Comparison of ENCODE assay signal across 30 mouse cellular contexts in the genomic region with DNA sequence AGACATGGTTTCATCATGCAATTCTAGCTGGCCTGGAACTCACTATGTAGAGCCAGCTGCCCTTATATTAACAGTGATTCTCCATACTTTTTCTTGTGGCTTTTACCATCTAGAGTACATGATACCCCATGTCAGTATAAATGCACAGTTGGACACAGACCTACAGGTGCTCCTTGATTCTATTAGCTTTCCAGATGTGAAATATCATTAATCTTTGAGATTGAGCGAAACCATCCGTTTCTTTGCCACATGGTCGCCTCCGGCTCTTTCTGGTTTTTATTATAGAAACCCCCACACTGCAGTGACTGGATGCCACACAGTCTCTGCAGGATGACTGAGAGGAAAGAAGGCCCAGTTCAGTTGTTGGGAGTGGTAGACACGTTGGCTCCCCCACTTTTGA.
DNase-seq lines count a peak whose midpoint lies in the region; ATAC-seq and TF ChIP-seq lines count a peak whose summit lies in the region.
"Had no signal": no experiment of that assay in that cellular context is flagged by ENCODE, and none has a peak within 500 bp of the region (broad histone marks: within the 10 kb centered on the region; RNA-seq: fewer than 3 reads in every experiment).

No protein-coding gene starts in this region.

- H3K9ac ChIP-seq in limb, embryonic 11.5 days (ENCODE audit: low read length) = no peak overlapping the region
- H3K9ac ChIP-seq in limb, embryonic 14.5 days (ENCODE audit: low read depth, low read length, severe bottlenecking) = no peak overlapping the region
- no peak overlapping the region for H3K9ac ChIP-seq in hindbrain, embryonic 16.5 days (ENCODE audit: low read depth, low read length)
- H3K9ac ChIP-seq: embryonic facial prominence, embryonic 13.5 days; forebrain, embryonic 12.5 days; forebrain, embryonic 15.5 days; heart, embryonic 13.5 days; hindbrain, embryonic 14.5 days had no signal

- no peak overlapping the region for H3K4me2 ChIP-seq in limb, embryonic 11.5 days (ENCODE audit: low read depth, severe bottlenecking)
- no peak overlapping the region for H3K4me2 ChIP-seq in limb, embryonic 14.5 days (replicated peaks; ENCODE audit: low read depth, low read length, severe bottlenecking)
- H3K4me2 ChIP-seq in hindbrain, embryonic 16.5 days (ENCODE audit: low read length) = no peak overlapping the region
- H3K4me2 ChIP-seq: embryonic facial prominence, embryonic 13.5 days; forebrain, embryonic 12.5 days; forebrain, embryonic 15.5 days; heart, embryonic 13.5 days; hindbrain, embryonic 14.5 days had no signal

- no peak overlapping the region for H3K27ac ChIP-seq in limb, embryonic 11.5 days (replicated peaks; ENCODE audit: low read depth, low read length)
- no peak overlapping the region for H3K27ac ChIP-seq in limb, embryonic 14.5 days (replicated peaks; ENCODE audit: low read depth, low read length)
- no peak overlapping the region for H3K27ac ChIP-seq in hindbrain, embryonic 16.5 days (ENCODE audit: low read depth, low read length)
- H3K27ac ChIP-seq: embryonic facial prominence, embryonic 13.5 days; forebrain, embryonic 12.5 days; forebrain, embryonic 15.5 days; gastrocnemius, adult 2 months; heart, adult 2 months; heart, embryonic 10.5 days; heart, embryonic 13.5 days; hindbrain, embryonic 14.5 days had no signal

- peak; percentile 51; the same call in 1 of the 2 replicates for ATAC-seq in limb, embryonic 11.5 days (ENCODE audit: insufficient number of reproducible peaks, low FRiP score, low TSS enrichment, low read depth)
- peak; percentile 60; the same call in 1 of the 2 replicates for ATAC-seq in limb, embryonic 14.5 days (ENCODE audit: low FRiP score, low read depth)
- ATAC-seq in hindbrain, embryonic 16.5 days = no peak
- ATAC-seq: forebrain, embryonic 15.5 days; intestine, postnatal 0 days; Patski had no signal

- H3K9me3 ChIP-seq in limb, embryonic 11.5 days (ENCODE audit: control insufficient read depth, low read length) = no peaks in the 10 kb centered on the region
- no peaks in the 10 kb centered on the region for H3K9me3 ChIP-seq in limb, embryonic 14.5 days (ENCODE audit: control insufficient read depth, low read length)
- no peaks in the 10 kb centered on the region for H3K9me3 ChIP-seq in hindbrain, embryonic 16.5 days (ENCODE audit: control insufficient read depth, low read length)
- H3K9me3 ChIP-seq: embryonic facial prominence, embryonic 13.5 days; forebrain, embryonic 12.5 days; forebrain, embryonic 15.5 days; heart, embryonic 10.5 days; heart, embryonic 13.5 days had no signal

- H3K27me3 ChIP-seq in limb, embryonic 11.5 days (ENCODE audit: control insufficient read depth, insufficient read depth, low read length) = no peaks in the 10 kb centered on the region
- no peaks in the 10 kb centered on the region for H3K27me3 ChIP-seq in limb, embryonic 14.5 days (ENCODE audit: control insufficient read depth, insufficient read depth, low read length)
- no peaks in the 10 kb centered on the region for H3K27me3 ChIP-seq in hindbrain, embryonic 16.5 days (replicated peaks; ENCODE audit: control insufficient read depth, insufficient read depth, low read length)
- H3K27me3 ChIP-seq: CH12.LX; embryonic facial prominence, embryonic 13.5 days; forebrain, embryonic 12.5 days; forebrain, embryonic 15.5 days; heart, embryonic 13.5 days; Patski had no signal

- WGBS in limb, embryonic 11.5 days = 30% methylated on average over 5 of the region's 5 CpGs
- WGBS in limb, embryonic 14.5 days = 29% methylated on average over 5 of the region's 5 CpGs
- WGBS in hindbrain, embryonic 16.5 days = 75% methylated on average over 5 of the region's 5 CpGs

- DNase-seq in embryo, embryonic 11 days = peak; percentile 53
- DNase-seq in embryo, embryonic 9.5 days (ENCODE audit: extremely low spot score) = no peak
- DNase-seq in forelimb bud, embryonic 11.5 days (ENCODE audit: low read depth, low spot score) = peak; percentile 59
- peak; percentile 50 for DNase-seq in limb, embryonic 11.5 days (ENCODE audit: low spot score)
- DNase-seq in limb, embryonic 14.5 days (ENCODE audit: low spot score) = peak; percentile 42
- DNase-seq in adrenal gland, adult 18-20 months (ENCODE audit: low spot score in 2 of 2) = no peak
- DNase-seq: adrenal gland, adult 2 months; adrenal gland, postnatal 14 days; B cell, adult 2 months; cerebellum, adult 11 months; cerebellum, adult 2 months; cerebellum, postnatal 10 days; cerebellum, postnatal 36 days; gastrocnemius, adult 2 months; gastrocnemius, postnatal 25 days; heart, adult 2 months; heart, postnatal 14 days; heart, postnatal 4 days had no signal

- TF ChIP-seq POLR2A in limb, embryonic 14.5 days (IDR thresholded peaks at IDR 0.05; ENCODE audit: borderline replicate concordance, extremely low read depth, insufficient read depth, insufficient read length) = no peak

- no peak overlapping the region for H3K4me3 ChIP-seq in limb, embryonic 11.5 days (ENCODE audit: low read depth, low read length)
- H3K4me3 ChIP-seq in limb, embryonic 14.5 days (replicated peaks; ENCODE audit: low read length) = no peak overlapping the region
- no peak overlapping the region for H3K4me3 ChIP-seq in hindbrain, embryonic 16.5 days (ENCODE audit: low read length)
- H3K4me3 ChIP-seq: embryonic facial prominence, embryonic 13.5 days; erythroblast, embryonic 14.5 days; forebrain, embryonic 12.5 days; forebrain, embryonic 15.5 days; gastrocnemius, adult 2 months; heart, adult 2 months; heart, embryonic 10.5 days; heart, embryonic 13.5 days had no signal

- H3K36me3 ChIP-seq in limb, embryonic 11.5 days (ENCODE audit: control insufficient read depth, insufficient read depth, low read length) = no peaks in the 10 kb centered on the region
- no peaks in the 10 kb centered on the region for H3K36me3 ChIP-seq in limb, embryonic 14.5 days (ENCODE audit: control insufficient read depth, insufficient read depth, low read length)
- no peaks in the 10 kb centered on the region for H3K36me3 ChIP-seq in hindbrain, embryonic 16.5 days (ENCODE audit: control insufficient read depth, insufficient read depth, low read length)
- H3K36me3 ChIP-seq: embryonic facial prominence, embryonic 13.5 days; forebrain, embryonic 12.5 days; forebrain, embryonic 15.5 days; G1E; heart, embryonic 10.5 days; heart, embryonic 13.5 days had no signal

- no peaks in the 10 kb centered on the region for H3K4me1 ChIP-seq in limb, embryonic 11.5 days (ENCODE audit: control insufficient read depth, insufficient read depth, low read length)
- H3K4me1 ChIP-seq in limb, embryonic 14.5 days (ENCODE audit: control insufficient read depth, insufficient read depth, low read length) = peaks cover 14% of the 10 kb centered on the region
- H3K4me1 ChIP-seq in hindbrain, embryonic 16.5 days (ENCODE audit: control insufficient read depth, insufficient read depth, low read depth, low read length) = no peaks in the 10 kb centered on the region
- H3K4me1 ChIP-seq: embryonic facial prominence, embryonic 13.5 days; forebrain, embryonic 12.5 days; forebrain, embryonic 15.5 days; heart, embryonic 10.5 days had no signal

Comparison
In these comparisons a context has a peak if more than half of its experiments do, and no peak if none do; other contexts are left out.
1. DNase-seq: peak in embryo, embryonic 11 days (single experiment), forelimb bud, embryonic 11.5 days (single experiment), limb, embryonic 11.5 days (single experiment) and limb, embryonic 14.5 days (single experiment); none in embryo, embryonic 9.5 days (single experiment) and adrenal gland, adult 18-20 months (0 of 2).